Mouse (Mus musculus): Measurements from ENCODE around the gene Tmem59l. TPM values are rescaled to one million over a fixed set of nuclear protein-coding genes. Genes with fewer than 3 reads are reported as not detected.

The Tmem59l gene
- polyA plus RNA-seq, 1 experiment from 2014 or later: 20.7 TPM

DNA sequence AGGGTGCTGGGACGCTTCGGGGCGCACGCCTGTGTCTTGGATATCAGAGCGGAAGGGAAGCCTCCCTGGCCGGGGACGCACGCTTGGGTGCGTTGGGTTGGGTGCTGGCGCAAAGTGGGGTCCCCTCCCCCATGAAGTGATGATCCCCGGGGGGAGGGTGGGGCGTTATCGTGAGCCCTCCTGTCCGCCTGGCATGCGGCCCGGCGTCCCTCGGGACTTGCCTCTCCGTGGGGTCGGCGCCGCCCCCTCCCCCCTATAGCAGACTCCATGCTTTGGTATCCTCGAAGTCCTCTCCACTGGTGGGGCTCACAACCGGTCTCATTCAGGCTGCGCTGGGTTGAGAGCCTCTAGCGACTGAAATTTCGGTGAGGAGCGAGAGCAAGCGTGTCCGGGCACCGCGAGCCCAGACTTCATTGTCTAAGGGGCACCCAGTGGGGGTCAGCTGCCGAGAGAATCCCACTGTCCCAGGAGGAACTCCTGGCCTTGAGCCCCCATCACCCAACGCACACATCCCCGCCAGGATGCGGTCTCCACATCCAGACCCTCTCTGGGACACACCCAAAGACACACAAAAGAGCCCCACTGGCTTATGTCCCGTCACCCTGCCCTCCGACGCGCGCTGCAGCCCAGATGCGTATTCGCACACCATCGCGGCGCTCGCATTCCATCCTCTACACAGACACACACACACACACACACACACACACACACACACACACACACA is 6.7 kb upstream of the Tmem59l start:
- H3K4me1 ChIP-seq (ENCODE audit: control insufficient read depth, insufficient read depth, low read length): peaks cover 27% of the 10 kb centered on the region
- no peak for DNase-seq (ENCODE audit: low spot score)
- no peaks in the 10 kb centered on the region for H3K9me3 ChIP-seq (ENCODE audit: control insufficient read depth, low read length)
- no peak overlapping the region for H3K27ac ChIP-seq (ENCODE audit: low read depth, low read length)
- H3K4me3 ChIP-seq (ENCODE audit: low read depth, low read length): no peak overlapping the region
- no peak overlapping the region for H3K9ac ChIP-seq (ENCODE audit: low read length)
- H3K36me3 ChIP-seq (ENCODE audit: control insufficient read depth, insufficient read depth, low read length): no peaks in the 10 kb centered on the region
- peaks cover 97% of the 10 kb centered on the region for H3K27me3 ChIP-seq (ENCODE audit: control insufficient read depth, insufficient read depth, low read length)
- WGBS: under 1% methylated on average over 42 of the region's 47 CpGs
- peak overlapping the region; percentile 41; the same call in 1 of the 2 replicates for H3K4me2 ChIP-seq (ENCODE audit: low read depth)
- ATAC-seq (ENCODE audit: insufficient read depth, low FRiP score, low TSS enrichment): no peak

DNA sequence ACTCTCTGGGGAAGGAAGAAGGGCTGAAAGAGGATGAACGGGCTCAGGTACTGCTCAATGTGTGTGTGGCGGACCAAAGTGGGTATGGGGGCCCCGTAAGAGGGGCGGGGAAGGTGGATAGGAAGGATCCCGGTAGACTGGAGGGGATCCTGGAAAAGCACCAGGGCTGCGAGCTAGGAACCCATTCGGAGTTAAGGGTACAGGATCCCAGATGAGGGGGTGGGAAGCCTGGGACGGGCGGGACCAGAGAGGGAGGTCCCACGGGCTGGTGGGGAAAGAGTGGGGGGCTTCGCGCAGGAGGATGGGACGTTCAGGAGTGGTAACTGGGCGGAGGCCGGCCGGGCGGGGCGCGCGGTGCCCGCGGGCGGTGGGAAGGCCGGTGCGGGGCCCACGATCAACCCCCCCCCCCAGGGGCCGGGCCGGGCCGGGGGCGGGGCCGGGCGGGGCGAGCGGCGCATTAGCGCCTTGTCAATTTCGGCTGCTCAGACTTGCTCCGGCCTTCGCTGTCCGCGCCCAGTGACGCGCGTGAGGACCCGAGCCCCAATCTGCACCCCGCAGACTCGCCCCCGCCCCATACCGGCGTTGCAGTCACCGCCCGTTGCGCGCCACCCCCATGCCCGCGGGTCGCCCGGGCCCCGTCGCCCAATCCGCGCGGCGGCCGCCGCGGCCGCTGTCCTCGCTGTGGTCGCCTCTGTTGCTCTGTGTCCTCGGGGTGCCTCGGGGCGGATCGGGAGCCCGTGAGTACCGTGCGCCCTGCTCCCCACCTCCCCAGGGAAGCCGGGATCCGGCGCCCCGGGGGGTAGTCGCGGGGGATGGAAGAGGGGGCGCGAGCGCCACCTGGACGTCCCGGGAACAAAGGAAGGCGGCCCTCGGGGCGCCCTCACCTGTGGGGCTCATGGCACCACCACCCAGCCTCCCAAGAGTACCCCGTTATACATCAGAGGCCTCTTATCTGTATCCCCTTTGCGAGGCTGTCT is 5.8 kb upstream of the Tmem59l start, which contains the start of gene Crlf1:
Gene Crlf1 (plus strand): TSS at position 495 of the 977 bp plus-strand sequence.
- DNase-seq (ENCODE audit: low spot score) (no peak), ATAC-seq (ENCODE audit: insufficient read depth, low FRiP score, low TSS enrichment) (no peak)
- peak within 1 kb of the TSS; percentile 29 for H3K4me3 ChIP-seq (ENCODE audit: low read depth, low read length)
- WGBS: under 1% methylated on average over 61 of the region's 93 CpGs
- H3K9me3 ChIP-seq (ENCODE audit: control insufficient read depth, low read length): no peaks in the 10 kb centered on the region
- no peak within 1 kb of the TSS; the same call in 1 of the 2 replicates for H3K9ac ChIP-seq (ENCODE audit: low read length)
- H3K27me3 ChIP-seq (ENCODE audit: control insufficient read depth, insufficient read depth, low read length): peaks cover 99% of the 10 kb centered on the region
- no peak within 1 kb of the TSS for H3K27ac ChIP-seq (ENCODE audit: low read depth, low read length)
- H3K4me2 ChIP-seq (ENCODE audit: low read depth): peak within 1 kb of the TSS; percentile 41
- peaks cover 35% of the 10 kb centered on the region for H3K4me1 ChIP-seq (ENCODE audit: control insufficient read depth, insufficient read depth, low read length)
- no peaks in the 10 kb centered on the region for H3K36me3 ChIP-seq (ENCODE audit: control insufficient read depth, insufficient read depth, low read length)

DNA sequence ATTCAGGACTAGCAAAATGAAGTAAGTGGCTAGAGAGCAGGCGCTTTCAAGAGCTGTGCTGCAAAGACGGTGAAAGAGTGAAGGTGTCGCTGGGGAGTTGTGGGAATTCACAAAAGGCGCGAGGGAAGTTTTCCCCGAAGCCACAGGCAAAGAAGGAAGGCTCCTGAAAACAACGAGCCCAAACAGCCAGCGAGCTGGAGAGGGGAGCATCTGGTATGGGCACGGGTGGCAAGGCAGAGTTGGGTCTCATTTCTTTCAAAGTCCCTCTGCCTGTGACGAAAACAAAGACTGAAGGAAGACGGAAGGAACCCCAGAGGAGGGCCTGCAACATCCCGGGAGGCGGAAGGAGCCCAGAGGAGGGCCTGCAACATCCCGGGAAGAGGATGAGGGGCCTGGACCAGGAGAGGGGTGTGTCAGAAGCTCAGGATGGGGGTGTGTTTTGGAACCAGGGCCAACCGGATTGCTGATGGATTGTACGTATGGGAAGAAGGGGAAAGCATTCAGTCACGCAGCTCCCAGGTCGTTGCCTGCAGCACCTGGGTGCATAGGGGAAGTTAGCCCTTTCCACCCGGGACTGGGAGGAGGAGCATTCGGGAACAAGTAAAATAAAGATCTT is 3.8 kb upstream of the Tmem59l start:
- H3K27ac ChIP-seq (ENCODE audit: low read depth, low read length): no peak overlapping the region
- ATAC-seq (ENCODE audit: insufficient read depth, low FRiP score, low TSS enrichment) (no peak), DNase-seq (ENCODE audit: low spot score) (no peak)
- no peaks in the 10 kb centered on the region for H3K9me3 ChIP-seq (ENCODE audit: control insufficient read depth, low read length)
- no peak overlapping the region for H3K4me2 ChIP-seq (ENCODE audit: low read depth)
- no peaks in the 10 kb centered on the region for H3K36me3 ChIP-seq (ENCODE audit: control insufficient read depth, insufficient read depth, low read length)
- H3K27me3 ChIP-seq (ENCODE audit: control insufficient read depth, insufficient read depth, low read length): peaks cover 96% of the 10 kb centered on the region
- H3K4me1 ChIP-seq (ENCODE audit: control insufficient read depth, insufficient read depth, low read length): peaks cover 38% of the 10 kb centered on the region
- 2% methylated on average over 20 of the region's 20 CpGs for WGBS
- peak overlapping the region; percentile 4; the same call in 1 of the 2 replicates for H3K4me3 ChIP-seq (ENCODE audit: low read depth, low read length)
- H3K9ac ChIP-seq (ENCODE audit: low read length): no peak overlapping the region

DNA sequence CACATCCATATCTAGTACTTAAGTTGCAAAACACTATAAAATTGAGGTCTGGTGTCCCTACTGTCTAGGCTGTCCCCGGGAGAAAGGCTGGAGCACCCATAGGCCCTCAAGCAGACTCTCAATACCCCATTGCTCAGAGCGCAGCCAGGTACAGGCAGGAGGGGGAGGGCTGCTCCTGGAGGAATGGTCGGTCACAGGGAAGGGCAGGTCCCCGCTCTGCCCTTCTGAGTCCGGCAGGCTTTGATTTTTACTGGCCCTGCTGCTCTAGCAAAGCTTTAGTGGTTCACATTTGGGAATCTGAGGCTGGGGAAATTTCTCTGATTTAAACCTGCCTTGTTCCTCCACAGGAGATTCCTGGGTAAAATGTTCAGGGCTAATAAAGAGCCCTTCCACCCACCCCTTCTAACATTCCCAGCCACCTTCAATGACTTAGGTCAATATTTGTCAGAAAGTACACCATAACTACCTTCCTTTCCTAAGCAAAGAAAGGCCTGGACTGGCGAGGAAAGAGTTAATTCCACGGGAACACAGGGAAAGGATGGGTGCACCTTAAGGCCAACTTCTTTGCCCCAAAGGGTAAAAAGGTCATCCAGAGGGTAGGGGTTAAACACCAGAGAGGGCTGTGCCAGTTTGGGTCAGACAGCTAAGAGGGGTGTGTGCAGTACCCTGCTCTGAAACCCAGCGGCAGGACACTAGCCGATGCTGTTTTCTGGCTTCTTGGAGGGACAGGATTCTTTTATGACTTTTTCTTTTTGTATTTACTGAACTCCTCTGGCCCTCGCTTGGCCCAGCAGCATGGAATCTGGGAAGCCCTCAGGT is 3.1 kb upstream of the Tmem59l start:
- H3K4me1 ChIP-seq (ENCODE audit: control insufficient read depth, insufficient read depth, low read length): peaks cover 32% of the 10 kb centered on the region
- 7% methylated on average over 10 of the region's 10 CpGs for WGBS
- no peaks in the 10 kb centered on the region for H3K36me3 ChIP-seq (ENCODE audit: control insufficient read depth, insufficient read depth, low read length)
- no peak overlapping the region for H3K4me2 ChIP-seq (ENCODE audit: low read depth)
- H3K9ac ChIP-seq (ENCODE audit: low read length): no peak overlapping the region
- no peak overlapping the region for H3K27ac ChIP-seq (ENCODE audit: low read depth, low read length)
- ATAC-seq (ENCODE audit: insufficient read depth, low FRiP score, low TSS enrichment) (no peak), DNase-seq (ENCODE audit: low spot score) (no peak)
- H3K4me3 ChIP-seq (ENCODE audit: low read depth, low read length): peak overlapping the region; percentile 4; the same call in 1 of the 2 replicates
- no peaks in the 10 kb centered on the region for H3K9me3 ChIP-seq (ENCODE audit: control insufficient read depth, low read length)
- peaks cover 96% of the 10 kb centered on the region for H3K27me3 ChIP-seq (ENCODE audit: control insufficient read depth, insufficient read depth, low read length)

DNA sequence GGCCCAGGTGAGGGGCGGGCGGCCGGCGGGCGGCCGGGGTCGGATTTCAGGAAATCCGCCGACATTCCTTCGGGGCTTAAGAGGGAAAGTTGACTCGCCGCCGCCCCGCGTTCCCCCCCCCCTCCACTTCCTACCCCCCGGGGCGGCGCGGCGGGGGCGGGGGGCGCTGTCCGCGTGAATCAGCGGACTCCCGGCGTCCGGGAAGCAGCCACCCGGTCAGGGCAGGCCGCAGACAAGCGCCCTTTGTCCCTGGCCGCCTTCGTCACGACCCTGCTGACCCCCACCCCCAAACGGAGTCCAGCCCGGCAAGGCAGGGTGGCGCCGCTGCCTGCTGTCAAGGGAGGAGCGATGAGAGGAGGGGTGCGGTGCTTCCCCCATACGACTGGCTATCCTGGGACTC is 2.4 kb upstream of the Tmem59l start:
- Histone ChIP-seq H3K9me3 (ENCODE audit: control insufficient read depth, low read length) (no peaks in the 10 kb centered on the region), H3K4me1 (ENCODE audit: control insufficient read depth, insufficient read depth, low read length) (peaks cover 32% of the 10 kb centered on the region), H3K27ac (ENCODE audit: low read depth, low read length) (no peak overlapping the region), H3K4me3 (ENCODE audit: low read depth, low read length) (peak overlapping the region; percentile 18; the same call in 1 of the 2 replicates), H3K4me2 (ENCODE audit: low read depth) (peak overlapping the region; percentile 32), H3K36me3 (ENCODE audit: control insufficient read depth, insufficient read depth, low read length) (no peaks in the 10 kb centered on the region), H3K9ac (ENCODE audit: low read length) (no peak overlapping the region; the same call in 1 of the 2 replicates), H3K27me3 (ENCODE audit: control insufficient read depth, insufficient read depth, low read length) (peaks cover 96% of the 10 kb centered on the region)
- WGBS: 2% methylated on average over 26 of the region's 41 CpGs
- no peak for DNase-seq (ENCODE audit: low spot score)
- no peak for ATAC-seq (ENCODE audit: insufficient read depth, low FRiP score, low TSS enrichment)

- Histone ChIP-seq H3K27me3 (ENCODE audit: control insufficient read depth, insufficient read depth, low read length) (peaks cover 92% of the 10 kb centered on the region), H3K4me2 (ENCODE audit: low read depth) (peak overlapping the region; percentile 43), H3K4me1 (ENCODE audit: control insufficient read depth, insufficient read depth, low read length) (peaks cover 32% of the 10 kb centered on the region), H3K4me3 (ENCODE audit: low read depth, low read length) (peak overlapping the region; percentile 18; the same call in 1 of the 2 replicates), H3K9me3 (ENCODE audit: control insufficient read depth, low read length) (no peaks in the 10 kb centered on the region), H3K27ac (ENCODE audit: low read depth, low read length) (no peak overlapping the region), H3K36me3 (ENCODE audit: control insufficient read depth, insufficient read depth, low read length) (no peaks in the 10 kb centered on the region), H3K9ac (ENCODE audit: low read length) (no peak overlapping the region)
- DNase-seq (ENCODE audit: low spot score): no peak
- 2% methylated on average over 14 of the region's 14 CpGs for WGBS
- no peak for ATAC-seq (ENCODE audit: insufficient read depth, low FRiP score, low TSS enrichment)
Measured at GRCm38 (mm10) chr8:70488931-70489470, 1.8 kb upstream of the Tmem59l start.

DNA sequence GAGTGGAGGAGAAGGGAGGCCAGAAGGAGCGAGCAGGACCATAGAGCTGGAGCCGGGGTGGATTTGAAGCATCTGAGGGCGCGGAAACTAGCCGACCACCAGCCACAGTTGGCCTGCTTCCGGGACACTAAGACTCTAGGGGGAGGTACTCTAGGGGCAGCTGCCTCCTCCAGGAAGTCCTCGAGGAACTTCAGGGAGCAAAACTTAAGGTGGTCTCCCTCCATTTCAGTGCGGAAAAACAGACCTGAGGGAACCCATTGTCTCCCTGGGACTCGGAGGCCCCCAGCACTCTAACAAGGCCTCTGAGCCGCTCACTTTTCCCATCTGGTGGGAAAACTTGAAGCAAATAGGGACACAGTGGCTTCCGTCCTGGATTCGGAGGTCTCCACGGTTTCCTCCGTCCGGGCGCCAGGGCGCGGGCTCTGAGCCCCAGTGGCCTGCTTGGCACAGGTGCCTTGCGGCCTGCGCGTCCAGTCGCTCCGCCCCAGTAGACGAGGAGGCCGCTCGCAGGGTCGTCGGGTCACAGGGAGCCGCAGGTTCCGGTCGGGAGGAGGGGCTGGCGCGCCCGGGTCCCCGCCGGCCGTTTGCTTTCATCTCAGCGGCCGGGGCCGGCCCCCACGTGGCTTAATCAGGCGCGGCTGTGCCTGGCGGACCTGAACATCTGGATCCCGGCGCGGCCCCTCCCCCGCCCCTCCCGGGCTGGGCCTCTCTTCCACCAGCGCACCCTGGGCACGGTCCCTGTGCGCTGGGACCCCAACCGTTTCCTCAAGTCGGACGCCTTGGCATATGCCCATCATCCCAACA is 1.0 kb upstream of the Tmem59l start:
- Histone ChIP-seq H3K9ac (ENCODE audit: low read length) (0 out of 2 replicates have a peak overlapping the region, but pooled peaks have one; percentile 6), H3K9me3 (ENCODE audit: control insufficient read depth, low read length) (no peaks in the 10 kb centered on the region), H3K36me3 (ENCODE audit: control insufficient read depth, insufficient read depth, low read length) (no peaks in the 10 kb centered on the region), H3K4me1 (ENCODE audit: control insufficient read depth, insufficient read depth, low read length) (peaks cover 29% of the 10 kb centered on the region), H3K27me3 (ENCODE audit: control insufficient read depth, insufficient read depth, low read length) (peaks cover 84% of the 10 kb centered on the region), H3K4me2 (ENCODE audit: low read depth) (peak overlapping the region; percentile 43), H3K27ac (ENCODE audit: low read depth, low read length) (no peak overlapping the region), H3K4me3 (ENCODE audit: low read depth, low read length) (peak overlapping the region; percentile 23)
- ATAC-seq (ENCODE audit: insufficient read depth, low FRiP score, low TSS enrichment): peak; percentile 10; the same call in 1 of the 2 replicates
- DNase-seq (ENCODE audit: low spot score): no peak
- 3% methylated on average over 49 of the region's 55 CpGs for WGBS

Measured in neural tube, embryonic 11.5 days (tissue).